Mouse (Mus musculus): ENCODE data around the gene Tesmin.

GRCm38 (mm10) chr19:3356516-3356915 is 32.1 kb upstream of the Tesmin start:
- TF ChIP-seq CTCF (IDR thresholded peaks at IDR 0.05; ENCODE audit: borderline replicate concordance, insufficient read depth, low read depth, low read length) (no peak), POLR2A (IDR thresholded peaks at IDR 0.05; ENCODE audit: borderline replicate concordance, insufficient read depth, low read length) (no peak)
